ENCODE assay signal across 8 mouse cellular contexts in genomic region chr12:108792546-108793452, GRCm38 (mm10). TPM values are rescaled to one million over a fixed set of nuclear protein-coding genes. Genes with fewer than 3 reads are reported as not detected.
DNase-seq lines count a peak whose midpoint lies in the region; ATAC-seq and TF ChIP-seq lines count a peak whose summit lies in the region.

Gene Yy1 (plus strand): TSS chr12:108792973.

- ATAC-seq in embryonic facial prominence, embryonic 15.5 days (ENCODE audit: insufficient number of reproducible peaks, low FRiP score, low TSS enrichment, low read depth) = peak; percentile 94
- ATAC-seq in limb, embryonic 14.5 days (ENCODE audit: low FRiP score, low read depth) = peak; percentile 93
- peak; percentile 95 for ATAC-seq in midbrain, postnatal 0 days (ENCODE audit: low FRiP score)

- WGBS in bone marrow, adult 2 months = under 1% methylated on average over 97 of the region's 127 CpGs
- WGBS in embryonic facial prominence, embryonic 15.5 days = under 1% methylated on average over 94 of the region's 127 CpGs
- WGBS in limb, embryonic 14.5 days = 1% methylated on average over 30 of the region's 127 CpGs
- under 1% methylated on average over 85 of the region's 127 CpGs for WGBS in midbrain, postnatal 0 days

- H3K9me3 ChIP-seq in embryonic facial prominence, embryonic 15.5 days (replicated peaks) = no peaks in the 10 kb centered on the region
- no peaks in the 10 kb centered on the region for H3K9me3 ChIP-seq in limb, embryonic 14.5 days (ENCODE audit: control insufficient read depth, low read length)
- no peaks in the 10 kb centered on the region for H3K9me3 ChIP-seq in midbrain, postnatal 0 days (ENCODE audit: low read length)

- no peaks in the 10 kb centered on the region; the same call in 1 of the 2 replicates for H3K4me1 ChIP-seq in bone marrow, adult 2 months (ENCODE audit: control insufficient read depth, insufficient read depth, low read length)
- peaks cover 18% of the 10 kb centered on the region for H3K4me1 ChIP-seq in embryonic facial prominence, embryonic 15.5 days
- H3K4me1 ChIP-seq in limb, embryonic 14.5 days (ENCODE audit: control insufficient read depth, insufficient read depth, low read length) = peaks cover 11% of the 10 kb centered on the region
- H3K4me1 ChIP-seq in midbrain, postnatal 0 days (ENCODE audit: insufficient read depth, low read length) = peaks cover 12% of the 10 kb centered on the region

- no peaks in the 10 kb centered on the region for H3K27me3 ChIP-seq in embryonic facial prominence, embryonic 15.5 days
- H3K27me3 ChIP-seq in limb, embryonic 14.5 days (ENCODE audit: control insufficient read depth, insufficient read depth, low read length) = no peaks in the 10 kb centered on the region
- H3K27me3 ChIP-seq in midbrain, postnatal 0 days (ENCODE audit: insufficient read depth, low read length) = no peaks in the 10 kb centered on the region

- H3K4me2 ChIP-seq in embryonic facial prominence, embryonic 15.5 days (replicated peaks) = peak within 1 kb of the TSS; percentile 43
- peak within 1 kb of the TSS; percentile 60 for H3K4me2 ChIP-seq in limb, embryonic 14.5 days (replicated peaks; ENCODE audit: low read depth, low read length, severe bottlenecking)
- H3K4me2 ChIP-seq in midbrain, postnatal 0 days (ENCODE audit: low read depth, low read length, poor library complexity, severe bottlenecking) = peak within 1 kb of the TSS; percentile 55

- no peaks in the 10 kb centered on the region for H3K36me3 ChIP-seq in embryonic facial prominence, embryonic 15.5 days
- H3K36me3 ChIP-seq in limb, embryonic 14.5 days (ENCODE audit: control insufficient read depth, insufficient read depth, low read length) = no peaks in the 10 kb centered on the region
- no peaks in the 10 kb centered on the region for H3K36me3 ChIP-seq in midbrain, postnatal 0 days (ENCODE audit: insufficient read depth, low read length)

- H3K27ac ChIP-seq in bone marrow, adult 2 months (ENCODE audit: control insufficient read depth, insufficient read depth, low read depth, low read length, poor library complexity) = peak within 1 kb of the TSS; percentile 100
- H3K27ac ChIP-seq in embryonic facial prominence, embryonic 15.5 days (replicated peaks) = peak within 1 kb of the TSS; percentile 99
- H3K27ac ChIP-seq in limb, embryonic 14.5 days (replicated peaks; ENCODE audit: low read depth, low read length) = peak within 1 kb of the TSS; percentile 98
- peak within 1 kb of the TSS; percentile 99 for H3K27ac ChIP-seq in midbrain, postnatal 0 days (ENCODE audit: low read depth, low read length)

- H3K9ac ChIP-seq in embryonic facial prominence, embryonic 15.5 days = peak within 1 kb of the TSS; percentile 92
- peak within 1 kb of the TSS; percentile 90 for H3K9ac ChIP-seq in limb, embryonic 14.5 days (ENCODE audit: low read depth, low read length, severe bottlenecking)
- peak within 1 kb of the TSS; percentile 89 for H3K9ac ChIP-seq in midbrain, postnatal 0 days (replicated peaks; ENCODE audit: low read length, poor library complexity, severe bottlenecking)

- H3K4me3 ChIP-seq in bone marrow, adult 2 months (replicated peaks; ENCODE audit: control insufficient read depth, low read depth, low read length) = peak within 1 kb of the TSS; percentile 99
- peak within 1 kb of the TSS; percentile 65 for H3K4me3 ChIP-seq in embryonic facial prominence, embryonic 15.5 days (replicated peaks)
- H3K4me3 ChIP-seq in limb, embryonic 14.5 days (replicated peaks; ENCODE audit: low read length) = peak within 1 kb of the TSS; percentile 99
- peak within 1 kb of the TSS; percentile 99 for H3K4me3 ChIP-seq in midbrain, postnatal 0 days (ENCODE audit: low read depth, low read length)

- TF ChIP-seq POLR2A in bone marrow, adult 2 months (IDR thresholded peaks at IDR 0.05; ENCODE audit: borderline replicate concordance, control insufficient read depth, low read depth, low read length) = peak; percentile 85
- peak; percentile 59; the same call in 1 of the 2 replicates for TF ChIP-seq POLR2A in limb, embryonic 14.5 days (IDR thresholded peaks at IDR 0.05; ENCODE audit: borderline replicate concordance, extremely low read depth, insufficient read depth, insufficient read length)

- TF ChIP-seq CTCF in bone marrow, adult 2 months (IDR thresholded peaks at IDR 0.05; ENCODE audit: control insufficient read depth, insufficient read depth, low read length) = no peak
- TF ChIP-seq CTCF in midbrain, postnatal 0 days (IDR thresholded peaks at IDR 0.05) = peak; percentile 36; the same call in 1 of the 2 replicates

- DNase-seq in 416B (ENCODE audit: low read depth) = peak; percentile 97
- DNase-seq in heart, adult 8-10 months (ENCODE audit: low spot score) = peak; percentile 95
- DNase-seq in kidney, adult 9 months = peak; percentile 98
- peak; percentile 98 for DNase-seq in limb, embryonic 14.5 days (ENCODE audit: low spot score)
- DNase-seq in midbrain, postnatal 0 days (ENCODE audit: low spot score) = peak; percentile 99
- peak; percentile 97 to 98 for DNase-seq in spleen, postnatal 14 days (ENCODE audit: low spot score in 2 of 2)

RNA-seq across cellular contexts. Expression of gene Yy1, which starts in this region (rescaled TPM):
- polyA plus RNA-seq in bone marrow, adult 2 months (2011; ENCODE audit: insufficient read depth, insufficient read length, low replicate concordance, missing spikeins) = 16.3 and 35.4 TPM in 2 replicates
- 16.0 and 16.5 TPM in 2 replicates for polyA plus RNA-seq in embryonic facial prominence, embryonic 15.5 days (2015; fragmentation: Nextera tagmentation; extraction: Ambion mirVana)
- 10 to 100 TPM; 24.8 to 34.8 (median 28.6) TPM for total RNA-seq in heart, adult 8-10 months (2022)
- 32.2 and 35.4 TPM in 2 replicates for polyA plus RNA-seq in limb, embryonic 14.5 days (2012; rRNA removed)
- 22.2 and 24.0 TPM in 2 replicates for polyA plus RNA-seq in limb, embryonic 14.5 days (2014; fragmentation: Nextera tagmentation; extraction: Ambion mirVana)
- total RNA-seq in midbrain, postnatal 0 days (2014; rRNA removed) = 35.4 and 38.3 TPM in 2 replicates
- 7.4 and 9.2 TPM in 2 replicates for polyA plus RNA-seq in midbrain, postnatal 0 days (2015; fragmentation: Nextera tagmentation; extraction: Ambion mirVana)

Comparison
In these comparisons a context has a peak if more than half of its experiments do, and no peak if none do; other contexts are left out.
1. Peak in every context shown above with its lines: DNase-seq, ATAC-seq, H3K4me3 ChIP-seq and H3K27ac ChIP-seq.